Mouse (Mus musculus) retina, postnatal 7 days (tissue): ENCODE results near the gene Lepr.
"Not testable (repeated sequence)": the region's sequence is repeated elsewhere in the genome, so short reads cannot be mapped to it uniquely, and the experiment has no call there.

Experiments
- DNase-seq: peaks from one replicate; pipeline ENCODE4 v3.0.0-alpha.2; 2012; ENCODE audit warnings: low read depth, low spot score

Gene Lepr

GRCm38 (mm10) chr4:101715805-101716204 is 1.4 kb upstream of the Lepr start:
- no peak for DNase-seq

- DNase-seq: no peak
Observed at GRCm38 (mm10) chr4:101718991-101719580, 1.9 kb downstream of the Lepr start.

- no peak for DNase-seq
Observed at GRCm38 (mm10) chr4:101721705-101722104, 4.5 kb downstream of the Lepr start.

DNA sequence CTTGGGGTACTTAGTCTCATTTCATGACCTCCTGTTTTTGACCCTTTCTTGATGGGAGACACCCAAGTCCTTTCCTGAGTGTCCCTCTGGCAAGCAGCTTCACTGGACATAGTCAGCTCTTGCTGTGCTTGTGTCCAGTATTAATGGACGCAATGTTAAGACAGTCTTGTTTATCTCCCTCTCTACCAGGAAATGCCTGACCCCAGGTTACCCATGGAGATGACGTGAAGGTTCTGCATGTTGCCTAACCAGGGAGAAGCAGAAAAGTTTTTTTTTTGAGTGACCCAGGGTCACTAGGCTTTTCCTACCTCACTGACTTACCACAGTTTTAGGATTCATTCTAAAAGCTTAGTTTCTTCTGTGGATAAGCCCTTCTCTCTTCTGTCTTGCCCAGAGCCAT is 24.8 kb downstream of the Lepr start:
- DNase-seq: no peak

DNA sequence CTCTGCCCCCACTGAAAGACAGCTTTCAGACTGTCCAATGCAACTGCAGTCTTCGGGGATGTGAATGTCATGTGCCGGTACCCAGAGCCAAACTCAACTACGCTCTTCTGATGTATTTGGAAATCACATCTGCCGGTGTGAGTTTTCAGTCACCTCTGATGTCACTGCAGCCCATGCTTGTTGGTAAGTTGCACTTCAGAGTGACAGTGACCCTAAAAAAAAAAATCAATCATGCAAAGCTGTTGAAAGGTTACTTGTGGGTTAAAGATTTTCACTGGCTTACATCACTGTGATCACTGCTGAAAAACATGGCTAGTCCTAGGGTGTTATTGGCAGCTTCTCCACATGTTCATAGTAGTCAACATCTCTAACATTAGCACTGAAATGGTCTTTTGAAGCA is 28.3 kb downstream of the Lepr start:
- DNase-seq: no peak

GRCm38 (mm10) chr4:101760490-101760889 is 43.3 kb downstream of the Lepr start:
- DNase-seq: no peak

GRCm38 (mm10) chr4:101843923-101844322 is 126.7 kb downstream of the Lepr start, which contains the start of gene B020004J07Rik:
B020004J07Rik (minus strand) TSS chr4:101844023.
- DNase-seq: not testable (repeated sequence)

DNA sequence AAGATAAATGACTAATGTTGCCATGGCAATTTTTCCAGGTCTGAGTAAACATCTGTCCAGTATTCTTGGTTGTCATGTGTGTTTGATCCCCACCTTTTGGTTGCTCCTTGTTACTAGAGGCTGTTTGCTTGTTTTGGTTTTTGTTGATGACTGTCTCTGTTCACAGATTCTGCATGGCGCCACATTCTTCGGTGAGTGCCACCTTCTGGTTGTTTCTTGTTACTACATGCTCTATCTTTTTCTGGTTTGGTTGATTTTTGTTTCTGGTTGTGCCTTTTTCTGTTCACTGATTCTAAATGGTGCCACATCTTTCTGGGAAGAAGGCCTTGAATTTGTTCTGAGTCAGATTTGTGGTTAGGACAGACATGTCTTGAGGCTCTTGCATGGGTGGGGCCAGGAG is 133.7 kb downstream of the Lepr start:
- DNase-seq: no peak

GRCm38 (mm10) chr4:101860873-101861272 is 143.7 kb downstream of the Lepr start:
- DNase-seq: peak; percentile 3

GRCm38 (mm10) chr4:101862289-101862688 is 145.1 kb downstream of the Lepr start:
- DNase-seq: no peak
